Mouse (Mus musculus) small intestine, adult 2 months (tissue): ENCODE results near the gene H2al1e.

Source experiments
- CTCF ChIP-seq: fragments of 200-500 bp; IDR thresholded peaks from 2 replicates; pipeline ENCODE4 v1.5.1; 2012; ENCODE audit warnings: low read depth, mild to moderate bottlenecking, control low read depth, inconsistent platforms, low read length, moderate library complexity, mixed read lengths; ENCODE audit not compliant: insufficient replicate concordance, insufficient read length; ENCODE audit errors: extremely low read depth
- POLR2A ChIP-seq: fragments of 200-500 bp; IDR thresholded peaks from 2 replicates; pipeline ENCODE4 v1.6.1; 2012; ENCODE audit warnings: low read depth, mild to moderate bottlenecking, control low read depth, inconsistent platforms, low read length, moderate library complexity

- TF ChIP-seq CTCF: no peak
- no peak for TF ChIP-seq POLR2A
These were observed 49.1 kb downstream of the H2al1e start for GRCm38 (mm10) chrX:11360823-11361222.
